Mouse (Mus musculus): ENCODE measurements around the gene Atoh7. TPM values are rescaled to one million over a fixed set of nuclear protein-coding genes. Genes with fewer than 3 reads are reported as not detected.
A peak's percentile ranks its signal among the peaks of the same experiment; 100 is the strongest.

Atoh7 gene
- total and polyA plus RNA-seq, 3 experiments = not detected

DNA sequence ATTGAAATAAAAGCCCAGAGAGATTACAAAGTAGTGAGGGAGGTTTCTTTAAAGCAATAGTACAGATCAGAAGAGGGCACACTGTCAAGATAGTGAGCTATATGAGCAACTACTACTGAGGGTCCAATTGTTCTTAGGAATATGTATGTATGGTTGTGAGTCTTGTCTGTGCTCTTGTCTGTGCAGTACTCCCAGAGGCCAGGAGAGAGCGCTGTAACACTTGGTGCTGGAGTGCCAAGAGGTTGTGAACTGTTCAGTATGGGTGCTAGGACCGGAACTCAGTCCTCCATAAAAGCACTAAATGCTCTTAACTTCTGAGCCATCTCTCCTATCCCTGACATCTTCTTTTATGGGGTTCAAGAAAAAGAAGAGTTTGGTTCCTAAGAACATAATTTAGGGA lies 44.9 kb upstream of the Atoh7 start:
- Histone ChIP-seq H3K9ac (ENCODE audit: control insufficient read depth, low read depth, low read length, poor library complexity, severe bottlenecking) (no peak overlapping the region), H3K9me3 (replicated peaks; ENCODE audit: insufficient read depth, low read length) (no peaks in the 10 kb centered on the region), H3K27ac (ENCODE audit: control insufficient read depth, low read depth, low read length) (no peak overlapping the region), H3K36me3 (ENCODE audit: control insufficient read depth in 1 of 2, insufficient read depth in 2 of 2, low read length in 2 of 2) (no peaks in the 10 kb centered on the region), H3K4me3 (ENCODE audit: control insufficient read depth in 1 of 2, insufficient read depth in 1 of 2, low read depth in 2 of 2, low read length in 2 of 2) (no peak overlapping the region), H3K27me3 (ENCODE audit: control insufficient read depth in 1 of 2, insufficient read depth in 2 of 2, low read length in 2 of 2) (no peaks in the 10 kb centered on the region; a peak in 1 of 4 replicates), H3K79me2 (ENCODE audit: control insufficient read depth, insufficient read depth, low read length, poor library complexity) (no peaks in the 10 kb centered on the region), H3K4me1 (ENCODE audit: control insufficient read depth in 1 of 2, insufficient read depth in 2 of 2, low read length in 2 of 2) (no peaks in the 10 kb centered on the region)
- peak; percentile 33 for TF ChIP-seq SMC3 (IDR thresholded peaks at IDR 0.05; ENCODE audit: low read depth, low read length)
- no peak for TF ChIP-seq MYC (IDR thresholded peaks at IDR 0.05; ENCODE audit: low read depth, low read length)
- TF ChIP-seq CTCF (IDR thresholded peaks at IDR 0.05 in 2 of 3, conservative IDR thresholded peaks at IDR 0.05 in 1 of 3; ENCODE audit: control insufficient read depth in 1 of 3, insufficient read depth in 1 of 3, low read depth in 2 of 3, low read length in 3 of 3, poor library complexity in 1 of 3, severe bottlenecking in 1 of 3) = peak; percentile 30 to 49 (median 44)
- TF ChIP-seq CHD2 (IDR thresholded peaks at IDR 0.05; ENCODE audit: low read length) = no peak
- TF ChIP-seq JUND (IDR thresholded peaks at IDR 0.05; ENCODE audit: low read depth, low read length) = no peak
- no peak for TF ChIP-seq EP300 (IDR thresholded peaks at IDR 0.05; ENCODE audit: low read depth in 1 of 2, low read length in 2 of 2)
- TF ChIP-seq MXI1 (IDR thresholded peaks at IDR 0.05; ENCODE audit: low read depth, low read length) = no peak
- no peak for TF ChIP-seq MYB (IDR thresholded peaks at IDR 0.05; ENCODE audit: low read depth, low read length)
- TF ChIP-seq CHD1 (IDR thresholded peaks at IDR 0.05; ENCODE audit: low read depth, low read length) = no peak
- TF ChIP-seq ZC3H11A (IDR thresholded peaks at IDR 0.05; ENCODE audit: low read depth, low read length) = no peak
- TF ChIP-seq RAD21 (IDR thresholded peaks at IDR 0.05; ENCODE audit: low read depth, low read length) = peak; percentile 20
- TF ChIP-seq KAT2A (conservative IDR thresholded peaks at IDR 0.05; ENCODE audit: low read depth, low read length) = no peak
- no peak for TF ChIP-seq POLR2AphosphoS5 (IDR thresholded peaks at IDR 0.05; ENCODE audit: borderline replicate concordance, low read depth, low read length)
- TF ChIP-seq MAZ (IDR thresholded peaks at IDR 0.05; ENCODE audit: low read depth, low read length) = no peak
- TF ChIP-seq RCOR1 (IDR thresholded peaks at IDR 0.05; ENCODE audit: low read depth, low read length) = no peak
- peak; percentile 34 for DNase-seq (ENCODE audit: low read depth, low spot score)

DNA sequence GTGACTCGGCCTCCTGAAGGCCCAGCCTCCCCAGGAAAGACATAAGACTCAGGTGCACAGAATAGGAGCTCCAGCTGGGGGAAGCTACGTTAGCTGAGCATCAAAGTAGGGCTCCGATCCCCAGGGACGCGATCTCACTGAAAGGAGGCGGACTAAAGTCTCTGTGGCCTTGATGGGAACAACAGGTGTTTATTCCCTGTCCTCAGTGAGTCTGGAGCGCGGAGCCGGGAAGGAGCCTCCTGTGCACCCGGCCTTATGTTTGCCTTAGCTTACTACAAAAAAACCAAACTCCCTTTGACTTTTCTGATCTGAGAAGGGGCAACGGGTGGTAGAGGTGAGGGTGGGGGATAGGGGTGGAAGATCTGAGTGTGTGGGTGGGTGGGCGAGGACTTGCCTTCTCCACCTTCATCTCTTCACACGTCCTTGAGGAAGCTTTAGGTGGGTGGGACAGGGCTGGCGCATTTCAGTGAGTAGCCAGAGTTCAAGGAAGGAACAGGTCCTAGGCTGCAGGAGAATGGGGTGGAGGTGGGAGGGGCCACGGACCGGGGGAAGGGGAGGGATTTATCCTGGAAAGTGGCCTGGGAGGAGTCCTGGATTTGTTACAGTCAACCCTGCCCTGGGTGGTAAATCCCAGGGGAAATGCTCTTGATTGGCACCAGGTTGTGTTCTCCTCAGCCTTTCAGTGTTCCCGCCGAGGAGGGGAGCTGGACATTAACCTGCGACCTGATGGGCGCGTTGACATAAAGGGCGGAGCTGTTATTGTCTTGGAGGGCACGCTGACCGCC lies 42.3 kb upstream of the Atoh7 start:
- Histone ChIP-seq H3K4me3 (ENCODE audit: control insufficient read depth in 1 of 2, insufficient read depth in 1 of 2, low read depth in 2 of 2, low read length in 2 of 2) (no peak overlapping the region), H3K27me3 (ENCODE audit: control insufficient read depth in 1 of 2, insufficient read depth in 2 of 2, low read length in 2 of 2) (no peaks in the 10 kb centered on the region; a peak in 1 of 4 replicates), H3K36me3 (ENCODE audit: control insufficient read depth in 1 of 2, insufficient read depth in 2 of 2, low read length in 2 of 2) (no peaks in the 10 kb centered on the region), H3K9me3 (replicated peaks; ENCODE audit: insufficient read depth, low read length) (no peaks in the 10 kb centered on the region), H3K79me2 (ENCODE audit: control insufficient read depth, insufficient read depth, low read length, poor library complexity) (no peaks in the 10 kb centered on the region), H3K27ac (ENCODE audit: control insufficient read depth, low read depth, low read length) (no peak overlapping the region), H3K4me1 (ENCODE audit: control insufficient read depth in 1 of 2, insufficient read depth in 2 of 2, low read length in 2 of 2) (no peaks in the 10 kb centered on the region; a peak in 1 of 4 replicates), H3K9ac (ENCODE audit: control insufficient read depth, low read depth, low read length, poor library complexity, severe bottlenecking) (no peak overlapping the region)
- TF ChIP-seq JUND (IDR thresholded peaks at IDR 0.05; ENCODE audit: low read depth, low read length) (no peak), GATA1 (IDR thresholded peaks at IDR 0.05; ENCODE audit: low read depth, low read length) (no peak), MAX (IDR thresholded peaks at IDR 0.05; ENCODE audit: low read length) (no peak), TCF12 (IDR thresholded peaks at IDR 0.05; ENCODE audit: low read depth, low read length) (no peak), HCFC1 (IDR thresholded peaks at IDR 0.05; ENCODE audit: low read depth, low read length) (no peak), SIN3A (IDR thresholded peaks at IDR 0.05; ENCODE audit: low read length) (no peak), POLR2AphosphoS5 (IDR thresholded peaks at IDR 0.05; ENCODE audit: borderline replicate concordance, low read depth, low read length) (no peak), EP300 (IDR thresholded peaks at IDR 0.05; ENCODE audit: low read depth in 1 of 2, low read length in 2 of 2) (no peak), USF1 (IDR thresholded peaks at IDR 0.05; ENCODE audit: low read depth, low read length) (no peak), MEF2A (IDR thresholded peaks at IDR 0.05; ENCODE audit: extremely low read depth, insufficient replicate concordance, low read depth, low read length, poor library complexity, severe bottlenecking) (no peak), MYC (IDR thresholded peaks at IDR 0.05; ENCODE audit: low read depth, low read length) (no peak), CTCF (IDR thresholded peaks at IDR 0.05 in 2 of 3, conservative IDR thresholded peaks at IDR 0.05 in 1 of 3; ENCODE audit: control insufficient read depth in 1 of 3, insufficient read depth in 1 of 3, low read depth in 2 of 3, low read length in 3 of 3, poor library complexity in 1 of 3, severe bottlenecking in 1 of 3) (no peak), KAT2A (conservative IDR thresholded peaks at IDR 0.05; ENCODE audit: low read depth, low read length) (no peak), MAZ (IDR thresholded peaks at IDR 0.05; ENCODE audit: low read depth, low read length) (no peak), POLR2AphosphoS2 (IDR thresholded peaks at IDR 0.05; ENCODE audit: low read length) (no peak), MXI1 (IDR thresholded peaks at IDR 0.05; ENCODE audit: low read depth, low read length) (no peak), TBP (IDR thresholded peaks at IDR 0.05; ENCODE audit: low read depth, low read length) (no peak), ELF1 (IDR thresholded peaks at IDR 0.05; ENCODE audit: low read depth, low read length) (no peak), ZKSCAN1 (IDR thresholded peaks at IDR 0.05; ENCODE audit: low read depth, low read length) (no peak)
- no peak for DNase-seq (ENCODE audit: low read depth, low spot score)

Measured in MEL (cell line).